Mouse (Mus musculus) right cerebral cortex, postnatal 4 days (tissue): ENCODE results near the gene Mmd.

Experiments used
- DNase-seq: peaks from one replicate; pipeline ENCODE4 v3.0.0-alpha.2; 2022

The Mmd gene

DNA sequence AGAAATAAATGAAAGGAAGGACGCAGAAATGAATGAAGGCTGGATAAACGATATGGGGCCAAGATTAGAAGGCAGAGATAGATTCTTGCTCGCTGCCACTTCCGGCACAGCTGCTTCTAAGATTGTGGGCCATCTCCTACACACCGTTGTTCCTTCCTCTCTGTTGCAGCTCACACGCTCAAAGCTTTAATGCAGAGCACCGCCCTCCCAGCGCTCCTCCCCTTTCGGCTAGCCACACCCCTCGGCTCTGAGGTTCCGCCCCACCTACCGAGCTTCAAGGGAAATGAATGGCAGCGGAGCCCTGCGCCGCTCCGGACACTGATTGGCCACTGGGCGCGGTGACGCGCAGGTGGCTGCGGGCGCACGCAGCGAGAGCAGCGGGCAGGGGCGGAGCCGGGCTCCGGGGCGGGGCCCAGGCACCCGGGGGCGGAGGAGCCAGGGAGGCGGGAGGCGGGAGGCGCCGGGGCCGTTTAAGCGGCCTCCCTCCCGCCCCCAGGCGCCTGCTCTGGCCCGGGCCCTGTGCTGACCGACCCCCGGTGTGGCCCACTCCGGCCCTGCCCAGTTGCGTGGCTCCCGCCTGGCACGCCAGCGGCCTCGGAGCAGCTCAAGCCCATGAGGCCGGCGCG is at the start of gene Mmd:
Gene Mmd, plus strand, starts transcription at position 432 of the 626 bp plus-strand sequence.
- peak; percentile 91 for DNase-seq

DNA sequence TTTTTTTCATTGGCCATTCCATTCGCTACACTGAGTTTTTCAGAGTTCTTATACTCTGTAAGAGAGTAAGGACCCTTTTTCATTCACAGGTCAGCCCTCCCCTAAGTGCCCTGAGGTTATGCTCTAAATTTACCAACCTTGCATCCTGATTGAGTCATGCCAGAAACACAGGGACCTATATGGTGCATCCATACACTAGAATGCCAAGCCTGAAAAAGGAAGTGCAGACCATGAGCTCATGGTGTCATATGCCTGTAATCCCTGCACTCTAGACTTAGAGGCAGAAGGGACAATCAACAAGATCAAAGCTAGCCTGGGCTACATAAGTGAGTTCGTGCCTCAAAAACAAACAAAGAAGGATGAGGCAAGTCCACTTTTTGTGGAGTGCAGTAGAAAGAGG is 48.4 kb upstream of the Mmd start:
- DNase-seq, result no peak

DNA sequence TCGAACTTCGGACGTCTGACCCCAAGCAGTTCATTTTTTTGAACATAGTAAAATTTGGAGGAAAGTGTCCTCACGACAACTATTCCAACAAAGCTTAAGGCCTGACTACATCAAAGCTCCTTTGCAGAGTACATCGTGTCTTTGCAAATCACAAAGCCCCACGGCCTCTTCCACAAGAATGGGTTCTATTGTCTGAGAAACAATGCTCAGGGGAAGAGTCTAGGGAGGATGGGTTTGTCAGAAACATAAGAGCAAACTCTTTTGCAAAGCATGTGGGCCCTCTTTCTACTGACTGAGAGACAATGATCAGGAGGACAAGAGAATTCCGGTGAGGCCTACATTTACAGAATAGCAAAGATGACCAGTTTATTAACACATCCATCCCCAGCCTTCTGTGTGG is 35.0 kb upstream of the Mmd start:
- DNase-seq, result no peak

GRCm38 (mm10) chr11:90220022-90220645 is 29.1 kb upstream of the Mmd start:
- DNase-seq, result no peak

DNA sequence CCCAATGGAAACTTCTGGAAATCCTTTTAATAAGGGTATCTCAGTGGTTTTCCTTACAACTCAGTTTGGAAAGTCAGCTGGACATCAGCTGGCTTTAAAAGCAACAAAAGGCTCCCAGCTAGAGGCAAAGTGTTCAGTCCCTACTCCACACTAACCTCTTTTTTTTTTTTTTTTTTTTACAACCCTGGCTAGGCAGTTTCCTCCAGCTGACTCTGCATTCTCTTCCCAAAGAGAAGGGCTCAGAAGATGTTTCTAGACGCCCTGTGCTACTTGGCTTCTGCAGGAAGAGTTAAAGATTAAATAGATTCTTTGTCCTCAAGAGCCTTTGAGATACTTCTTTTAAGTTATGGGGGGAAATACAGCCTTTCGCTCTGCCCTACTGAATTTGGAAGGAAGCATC is 28.5 kb upstream of the Mmd start:
- no peak for DNase-seq

GRCm38 (mm10) chr11:90224914-90225470 is 24.3 kb upstream of the Mmd start:
- DNase-seq, result no peak

DNA sequence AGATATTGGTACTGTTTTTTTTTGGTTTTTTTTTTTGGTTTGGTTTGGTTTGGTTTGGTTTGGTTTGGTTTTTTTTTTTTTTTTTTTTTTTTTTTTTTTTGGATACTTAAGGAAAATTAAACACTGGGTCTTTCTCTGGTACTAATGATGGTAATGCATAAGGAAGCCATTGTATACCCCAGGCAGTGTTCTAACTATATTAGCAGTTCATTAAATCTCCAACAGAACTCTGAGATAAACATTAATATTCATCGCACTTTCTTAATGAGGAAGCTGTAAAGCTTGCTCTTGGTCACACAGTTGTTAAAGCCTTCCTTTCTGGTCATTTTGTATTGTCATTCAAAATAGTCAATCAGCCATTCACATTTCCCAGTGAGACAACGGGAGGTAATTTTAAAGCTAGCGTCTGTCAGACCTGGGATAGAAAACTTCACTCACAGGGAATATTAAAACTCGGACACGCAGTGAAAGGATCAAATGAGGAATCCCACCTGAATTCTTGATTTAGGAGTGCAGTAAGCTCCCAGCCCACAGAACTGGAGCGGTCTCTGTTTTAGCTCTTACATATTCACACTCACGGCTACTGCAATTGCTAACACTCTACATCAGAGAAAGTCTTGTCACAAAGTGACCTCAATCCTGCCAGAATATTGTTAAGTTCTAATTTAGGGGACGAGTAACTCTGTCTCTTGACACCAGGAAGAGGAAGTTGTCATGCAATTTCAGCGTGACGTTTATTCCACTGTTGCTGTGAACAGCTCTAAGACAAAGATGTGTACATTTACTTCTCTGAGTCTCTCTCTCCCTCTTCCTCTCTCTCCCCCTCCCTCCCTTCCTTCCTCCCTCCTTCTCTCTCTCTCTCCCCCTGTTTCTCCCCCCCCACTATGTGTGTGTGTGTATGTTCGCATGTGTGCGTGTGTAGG is 22.0 kb upstream of the Mmd start:
- DNase-seq, result no peak

- no peak for DNase-seq
Observed at GRCm38 (mm10) chr11:90228251-90228949, 20.9 kb upstream of the Mmd start.

DNA sequence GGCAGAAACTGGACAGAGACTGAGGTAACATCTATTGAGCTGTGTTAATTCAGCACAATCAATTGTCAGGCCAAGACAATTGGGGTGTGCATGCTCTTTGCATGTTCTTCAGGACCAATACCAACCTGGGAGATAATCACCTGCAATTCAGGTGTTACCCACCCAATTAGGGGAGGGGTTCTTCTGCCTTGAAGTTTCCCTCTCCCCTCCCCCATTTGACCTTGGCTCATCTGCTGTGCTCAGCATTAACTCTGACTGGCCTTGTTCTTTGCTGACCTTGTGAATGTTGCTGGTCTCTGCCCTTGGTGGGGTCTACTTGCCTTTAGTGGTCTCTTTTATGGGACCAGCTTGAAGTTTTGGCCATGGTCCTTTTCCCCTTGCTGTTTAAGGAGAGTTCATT is 19.5 kb upstream of the Mmd start:
- DNase-seq, result no peak

- no peak for DNase-seq
Observed at GRCm38 (mm10) chr11:90230671-90231070, 18.6 kb upstream of the Mmd start.

- no peak for DNase-seq
Observed at GRCm38 (mm10) chr11:90231631-90232030, 17.6 kb upstream of the Mmd start.

- DNase-seq, result no peak
Observed at GRCm38 (mm10) chr11:90232685-90233084, 16.6 kb upstream of the Mmd start.

DNA sequence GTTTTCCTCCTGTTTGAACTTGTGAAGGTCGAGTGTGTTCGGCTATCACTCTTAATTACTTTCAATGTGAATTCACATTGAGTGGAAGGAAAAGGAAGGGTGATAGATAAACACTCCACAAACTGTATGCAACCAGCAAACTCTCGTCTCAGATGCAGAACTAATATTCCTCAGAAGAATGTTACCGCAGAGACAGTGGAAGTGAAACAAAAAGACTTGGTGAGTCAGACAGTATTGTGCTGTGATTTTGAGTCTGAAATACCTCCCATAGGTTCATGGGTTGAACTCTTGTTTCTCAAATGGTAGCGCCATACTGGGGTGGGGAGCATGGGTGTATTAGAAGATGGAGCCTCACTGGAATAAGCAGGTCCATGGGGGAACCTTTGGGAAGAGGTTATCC is 14.0 kb upstream of the Mmd start:
- no peak for DNase-seq

- no peak for DNase-seq
Observed at GRCm38 (mm10) chr11:90237616-90238015, 11.6 kb upstream of the Mmd start.

DNA sequence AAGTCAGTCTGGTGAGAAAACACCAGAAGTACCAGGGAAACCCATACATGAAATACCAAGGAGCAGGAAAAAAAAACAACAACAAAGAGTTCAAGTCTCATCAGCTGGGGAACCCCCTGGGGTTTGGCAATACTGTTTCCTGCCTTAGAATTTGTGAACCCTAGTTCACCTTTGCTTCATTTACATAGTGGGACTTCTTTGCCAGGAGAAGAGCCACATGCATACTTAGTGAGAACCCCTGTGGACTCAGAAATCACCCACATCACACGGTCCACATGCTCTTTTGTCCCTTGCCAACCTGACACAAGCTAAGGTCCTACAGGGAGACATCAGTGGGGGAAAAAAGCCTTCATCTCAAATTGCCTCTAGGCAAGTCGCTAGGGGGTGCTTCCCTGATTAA is 10.6 kb upstream of the Mmd start:
- DNase-seq, result no peak

DNA sequence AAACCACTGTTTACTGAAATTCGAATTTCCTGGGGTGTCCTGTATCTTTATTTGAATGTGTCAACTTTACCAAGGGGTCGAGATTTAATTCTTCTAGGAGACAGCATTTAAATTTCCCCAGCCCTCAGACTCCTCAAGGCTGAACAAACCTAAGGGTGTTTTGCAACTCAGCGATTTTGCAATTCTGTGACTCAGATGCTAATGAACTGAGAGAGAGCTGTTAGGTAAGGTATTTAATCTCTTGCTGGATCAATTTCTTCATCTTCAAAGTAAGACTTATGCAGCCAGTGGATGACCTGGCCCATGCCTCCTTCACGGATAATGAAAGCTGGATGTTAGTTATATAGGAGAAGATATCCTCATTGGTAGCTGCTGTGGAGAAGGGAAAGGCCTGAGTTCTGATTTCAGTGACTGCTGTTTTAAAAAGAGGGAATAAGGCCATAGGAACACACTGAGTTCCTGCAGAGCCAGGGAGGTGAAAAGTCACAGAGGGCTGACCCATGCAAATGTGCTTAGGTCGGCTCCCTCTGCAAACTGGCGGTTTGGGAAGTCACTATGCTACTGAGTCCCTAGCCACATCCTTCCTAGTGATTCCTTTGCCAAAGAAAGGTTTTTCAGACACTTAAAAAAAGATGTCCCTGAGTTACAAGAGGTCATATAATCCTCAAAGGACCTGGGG is 8.5 kb upstream of the Mmd start:
- DNase-seq, result no peak

GRCm38 (mm10) chr11:90241874-90242273 is 7.4 kb upstream of the Mmd start:
- no peak for DNase-seq

DNA sequence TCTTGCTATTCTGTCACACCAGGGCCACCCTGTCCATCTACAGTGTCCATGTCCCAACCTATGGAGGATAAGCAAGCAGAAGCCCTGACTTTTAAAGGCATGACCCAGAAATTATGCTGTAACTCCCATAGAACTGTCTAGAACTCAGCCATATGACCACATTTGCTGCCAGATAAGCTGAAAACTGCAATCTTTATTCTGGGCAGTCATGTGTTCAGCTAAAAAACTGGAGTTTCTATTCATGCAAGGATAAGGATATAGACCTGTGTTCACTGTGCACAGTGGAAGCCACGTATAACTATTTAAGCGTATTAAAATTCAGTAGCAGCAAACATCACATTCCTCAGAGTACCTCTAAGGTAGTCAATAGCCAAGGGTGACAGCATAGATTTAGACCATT is 6.0 kb upstream of the Mmd start:
- no peak for DNase-seq

- DNase-seq, result no peak
Observed at GRCm38 (mm10) chr11:90245630-90246029, 3.6 kb upstream of the Mmd start.

DNA sequence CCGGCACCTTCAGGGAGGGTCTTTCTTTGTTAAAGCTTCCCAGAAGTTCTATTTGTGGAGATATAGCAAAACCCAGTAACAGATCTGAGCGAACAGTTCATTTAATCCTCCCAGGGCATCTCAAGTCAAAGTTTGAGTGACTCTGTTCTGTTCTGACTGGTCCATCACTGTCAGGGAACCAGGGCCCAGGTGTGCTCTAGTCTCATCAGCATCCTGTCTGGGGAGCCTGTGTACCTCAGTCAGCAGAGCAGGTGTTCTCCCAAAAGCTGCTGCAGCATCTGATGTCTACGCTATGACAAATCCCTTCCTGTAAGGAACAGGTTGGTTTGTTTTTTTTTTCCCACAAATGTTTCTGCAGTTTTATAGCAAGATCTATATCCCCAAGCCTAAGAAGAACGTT is 2.6 kb upstream of the Mmd start:
- no peak for DNase-seq

GRCm38 (mm10) chr11:90247793-90248192 is 1.5 kb upstream of the Mmd start:
- DNase-seq, result no peak

- no peak for DNase-seq
Observed at GRCm38 (mm10) chr11:90249701-90250141, 465 bp downstream of the Mmd start.
